26 mouse cellular contexts compared by ENCODE assay signal in the genomic region with DNA sequence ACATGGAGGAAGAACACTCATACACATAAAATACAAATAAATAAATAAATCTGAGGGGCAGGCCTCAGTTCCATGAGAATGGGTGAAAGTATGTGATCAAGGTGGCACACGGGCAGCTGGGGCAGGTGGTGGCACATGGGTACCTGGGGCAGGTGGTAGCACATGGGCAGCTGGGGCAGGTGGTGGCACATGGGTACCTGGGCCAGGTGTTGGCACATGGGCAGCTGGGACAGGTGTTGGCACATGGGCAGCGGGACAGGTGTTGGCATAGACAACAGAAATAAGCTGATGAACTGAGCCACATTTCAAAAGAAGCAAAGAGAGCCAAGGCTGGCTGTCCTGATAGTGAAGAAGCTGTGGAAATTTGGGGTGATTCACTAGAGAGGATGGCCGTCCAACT.
"Had no signal": no experiment of that assay in that cellular context is flagged by ENCODE, and none has a peak within 500 bp of the region (broad histone marks: within the 10 kb centered on the region; RNA-seq: fewer than 3 reads in every experiment).

No protein-coding gene starts in this region.

- H3K4me2 ChIP-seq: embryonic facial prominence, embryonic 12.5 days; embryonic facial prominence, embryonic 13.5 days; embryonic facial prominence, embryonic 15.5 days; forebrain, embryonic 12.5 days; forebrain, embryonic 13.5 days; forebrain, embryonic 15.5 days had no signal

- DNase-seq: cerebellum, adult 2 months; cerebellum, adult 8-10 months; cerebellum, adult 9-10 months; cerebellum, adult 9-11 months; cerebellum, postnatal 10 days; cerebellum, postnatal 14 days; cerebellum, postnatal 25 days; cerebellum, postnatal 36 days; embryo, embryonic 11 days; forebrain, postnatal 0 days; gastrocnemius, adult 2 months; gastrocnemius, postnatal 10 days; gastrocnemius, postnatal 14 days; gastrocnemius, postnatal 25 days; gastrocnemius, postnatal 36 days; heart, adult 18-20 months; heart, adult 2 months had no signal

- H3K4me3 ChIP-seq: embryonic facial prominence, embryonic 10.5 days; embryonic facial prominence, embryonic 12.5 days; embryonic facial prominence, embryonic 13.5 days; embryonic facial prominence, embryonic 15.5 days; erythroblast, embryonic 14.5 days; forebrain, embryonic 10.5 days; forebrain, embryonic 12.5 days; forebrain, embryonic 13.5 days; forebrain, embryonic 15.5 days; gastrocnemius, adult 2 months; heart, adult 2 months had no signal

- H3K27me3 ChIP-seq: embryonic facial prominence, embryonic 15.5 days had no signal

- H3K36me3 ChIP-seq: embryonic facial prominence, embryonic 10.5 days; embryonic facial prominence, embryonic 12.5 days; embryonic facial prominence, embryonic 13.5 days; embryonic facial prominence, embryonic 15.5 days; forebrain, embryonic 10.5 days; forebrain, embryonic 12.5 days; forebrain, embryonic 15.5 days had no signal
